Mouse (Mus musculus): ENCODE measurements around the gene Gm20425.

GRCm38 (mm10) chr9:103168046-103168445 lies 62.1 kb downstream of the Gm20425 start:
- no peak for TF ChIP-seq CTCF (IDR thresholded peaks at IDR 0.05; ENCODE audit: low read depth, low read length)
- no peak for TF ChIP-seq EP300 (IDR thresholded peaks at IDR 0.05; ENCODE audit: insufficient read depth, low read depth, low read length)

All from ES-Bruce4 (cell line).